Mouse (Mus musculus): ENCODE data around the gene Igsf10. TPM values are rescaled to one million over a fixed set of nuclear protein-coding genes. Genes with fewer than 3 reads are reported as not detected.

Igsf10 gene
- total RNA-seq, 2 experiments from 2014 or later, result 1.3 to 4.3 TPM

GRCm38 (mm10) chr3:59277502-59278253, 66.5 kb downstream of the Igsf10 start:
- no peak overlapping the region for H3K27ac ChIP-seq
- H3K4me3 ChIP-seq, result no peak overlapping the region
- no peak for TF ChIP-seq CTCF (IDR thresholded peaks at IDR 0.05)
- no peak for DNase-seq
- intact Hi-C loops (cut with DNase I), result no loop called here

- intact Hi-C loops (cut with DNase I), result no loop called here
- H3K27ac ChIP-seq, result no peak overlapping the region
- no peak for DNase-seq
- no peak overlapping the region for H3K4me3 ChIP-seq
- TF ChIP-seq CTCF (IDR thresholded peaks at IDR 0.05), result no peak
Measured at GRCm38 (mm10) chr3:59270811-59271210, 73.4 kb downstream of the Igsf10 start.

Other genes starting within 250 kb of the Igsf10 start
- gene Gpr171, start 242.6 kb downstream of the Igsf10 start, total RNA-seq (2021), result not detected
- 1 to 10 TPM; 1.0 to 1.8 TPM for gene P2ry14, start 190.8 kb downstream of the Igsf10 start, total RNA-seq (2021)
- gene Gpr87, start 149.3 kb downstream of the Igsf10 start, total RNA-seq (2021), result not detected
- gene P2ry13, start 133.5 kb downstream of the Igsf10 start, total RNA-seq (2021), result under 1 TPM; 0.17 to 0.36 TPM
- gene P2ry12, start 81.5 kb downstream of the Igsf10 start, total RNA-seq (2021), result under 1 TPM; 0.38 to 0.42 TPM